ENCODE assay signal across 8 mouse cellular contexts in the genomic region with DNA sequence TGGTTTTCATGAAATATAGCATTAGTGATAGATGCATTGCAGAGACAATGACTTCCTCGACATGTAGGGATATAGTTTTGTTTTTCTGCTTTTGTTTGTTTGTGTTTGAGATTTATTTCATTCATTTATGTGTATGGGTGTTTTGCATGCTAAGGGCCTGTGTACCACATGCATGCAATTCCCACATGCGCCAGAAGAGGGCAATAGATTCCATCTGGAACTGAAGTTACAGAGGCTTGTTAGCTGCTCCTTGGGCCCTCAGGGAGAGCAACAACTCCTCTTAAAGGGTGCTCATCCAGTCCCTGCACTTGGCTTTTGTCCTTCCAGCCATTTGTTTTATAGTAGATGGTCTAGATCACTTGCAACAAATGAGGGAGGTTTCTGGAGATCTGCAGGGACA.
DNase-seq lines count a peak whose midpoint lies in the region; ATAC-seq and TF ChIP-seq lines count a peak whose summit lies in the region.

No protein-coding gene starts in this region.

- no peak for ATAC-seq in kidney, postnatal 0 days (replicated peaks; ENCODE audit: low FRiP score, low read depth)
- ATAC-seq in liver, embryonic 14.5 days (ENCODE audit: insufficient read depth): no peak

- H3K36me3 ChIP-seq in embryonic facial prominence, embryonic 10.5 days (replicated peaks): no peaks in the 10 kb centered on the region
- no peaks in the 10 kb centered on the region for H3K36me3 ChIP-seq in kidney, postnatal 0 days (ENCODE audit: insufficient read depth, low read length)
- H3K36me3 ChIP-seq in liver, embryonic 14.5 days (replicated peaks; ENCODE audit: control insufficient read depth, insufficient read depth, low read depth): no peaks in the 10 kb centered on the region

- H3K4me2 ChIP-seq in kidney, postnatal 0 days (ENCODE audit: low read length): no peak overlapping the region
- no peak overlapping the region for H3K4me2 ChIP-seq in liver, embryonic 14.5 days (ENCODE audit: low read depth)

- H3K4me1 ChIP-seq in embryonic facial prominence, embryonic 10.5 days: peaks cover 8% of the 10 kb centered on the region; the same call in 1 of the 2 replicates
- no peaks in the 10 kb centered on the region for H3K4me1 ChIP-seq in kidney, postnatal 0 days (replicated peaks; ENCODE audit: insufficient read depth, low read length)
- no peaks in the 10 kb centered on the region for H3K4me1 ChIP-seq in liver, embryonic 14.5 days (replicated peaks; ENCODE audit: control insufficient read depth in 2 of 2, insufficient read depth in 2 of 2, low read length in 1 of 2)

- TF ChIP-seq CTCF in kidney, postnatal 0 days (IDR thresholded peaks at IDR 0.05; ENCODE audit: low read depth): peak; percentile 88
- TF ChIP-seq CTCF in liver, embryonic 14.5 days (IDR thresholded peaks at IDR 0.05; ENCODE audit: low read depth): peak; percentile 86

- WGBS in embryonic facial prominence, embryonic 10.5 days: 1% methylated on average over 2 of the region's 2 CpGs
- WGBS in kidney, postnatal 0 days: 5% methylated on average over 2 of the region's 2 CpGs
- WGBS in liver, embryonic 14.5 days (ENCODE audit: insufficient replicate concordance): 4% methylated on average over 2 of the region's 2 CpGs

- no peaks in the 10 kb centered on the region for H3K9me3 ChIP-seq in embryonic facial prominence, embryonic 10.5 days
- H3K9me3 ChIP-seq in kidney, postnatal 0 days (replicated peaks; ENCODE audit: low read length): no peaks in the 10 kb centered on the region
- H3K9me3 ChIP-seq in liver, embryonic 14.5 days (ENCODE audit: control insufficient read depth, low read length): no peaks in the 10 kb centered on the region

- H3K27me3 ChIP-seq in embryonic facial prominence, embryonic 10.5 days (replicated peaks; ENCODE audit: low read depth, poor library complexity, severe bottlenecking): no peaks in the 10 kb centered on the region
- H3K27me3 ChIP-seq in kidney, postnatal 0 days (ENCODE audit: insufficient read depth, low read length): no peaks in the 10 kb centered on the region
- no peaks in the 10 kb centered on the region for H3K27me3 ChIP-seq in liver, embryonic 14.5 days (ENCODE audit: control insufficient read depth, insufficient read depth, low read length)

- no peak for TF ChIP-seq EP300 in liver, embryonic 14.5 days (IDR thresholded peaks at IDR 0.05; ENCODE audit: low read depth)

- peak; percentile 26 to 70 for DNase-seq in left cerebral cortex, adult 18-20 months (ENCODE audit: low spot score in 2 of 2)
- DNase-seq in left cerebral cortex, adult 11 months (ENCODE audit: low spot score): no peak
- DNase-seq in adrenal gland, adult 2 months: peak; percentile 56
- peak; percentile 78 for DNase-seq in embryonic facial prominence, embryonic 10.5 days (ENCODE audit: low spot score)
- DNase-seq in kidney, postnatal 0 days (ENCODE audit: low spot score): peak; percentile 74
- peak; percentile 17 to 27 (median 18) for DNase-seq in liver, embryonic 14.5 days (ENCODE audit: low read depth in 3 of 3, low spot score in 3 of 3)
- peak; percentile 58 to 60 for DNase-seq in right cerebral cortex, adult 2 months (ENCODE audit: low spot score in 2 of 2)
- peak; percentile 78 for DNase-seq in urinary bladder, postnatal 14 days (ENCODE audit: low spot score)

- no peak overlapping the region for H3K9ac ChIP-seq in kidney, postnatal 0 days (ENCODE audit: low read depth, low read length)
- no peak overlapping the region for H3K9ac ChIP-seq in liver, embryonic 14.5 days (replicated peaks)

- no peak overlapping the region for H3K27ac ChIP-seq in embryonic facial prominence, embryonic 10.5 days (replicated peaks)
- no peak overlapping the region for H3K27ac ChIP-seq in kidney, postnatal 0 days
- H3K27ac ChIP-seq in liver, embryonic 14.5 days: no peak overlapping the region

- H3K4me3 ChIP-seq in embryonic facial prominence, embryonic 10.5 days: no peak overlapping the region
- H3K4me3 ChIP-seq in kidney, postnatal 0 days (replicated peaks; ENCODE audit: low read depth, low read length): no peak overlapping the region
- H3K4me3 ChIP-seq in liver, embryonic 14.5 days (ENCODE audit: insufficient read depth in 1 of 2, low read depth in 2 of 2, low read length in 2 of 2): no peak overlapping the region
